Mouse (Mus musculus): Measurements from ENCODE around the gene Igf1r. TPM values are rescaled to one million over a fixed set of nuclear protein-coding genes. Genes with fewer than 3 reads are reported as not detected.

The Igf1r gene
- polyA plus RNA-seq, 1 experiment from 2014 or later = 9.5 TPM

- Histone ChIP-seq H3K9ac (ENCODE audit: low read depth, low read length) (no peak overlapping the region), H3K36me3 (ENCODE audit: control insufficient read depth, insufficient read depth, low read length) (no peaks in the 10 kb centered on the region), H3K27me3 (replicated peaks; ENCODE audit: control insufficient read depth, insufficient read depth, low read length) (no peaks in the 10 kb centered on the region), H3K4me2 (ENCODE audit: low read depth, low read length) (no peak overlapping the region), H3K27ac (ENCODE audit: low read length) (no peak overlapping the region), H3K4me1 (ENCODE audit: control insufficient read depth, insufficient read depth, low read length) (no peaks in the 10 kb centered on the region), H3K9me3 (ENCODE audit: control insufficient read depth, low read length) (peaks cover 4% of the 10 kb centered on the region; the same call in 1 of the 2 replicates), H3K4me3 (ENCODE audit: low read length) (no peak overlapping the region)
- no peak for ATAC-seq
- 57% methylated on average over 1 of the region's 1 CpGs for WGBS
Observed at GRCm38 (mm10) chr7:68250411-68250810, 297.8 kb downstream of the Igf1r start.

- H3K4me1 ChIP-seq (ENCODE audit: control insufficient read depth, insufficient read depth, low read length) = no peaks in the 10 kb centered on the region
- ATAC-seq = no peak
- no peaks in the 10 kb centered on the region for H3K36me3 ChIP-seq (ENCODE audit: control insufficient read depth, insufficient read depth, low read length)
Observed at GRCm38 (mm10) chr7:68250902-68251301, 298.3 kb downstream of the Igf1r start.

GRCm38 (mm10) chr7:68257767-68258166 is 305.1 kb downstream of the Igf1r start:
- WGBS = 41% methylated on average over 2 of the region's 2 CpGs
- ATAC-seq = no peak

More at GRCm38 (mm10) chr7:68250902-68251301, 298.3 kb downstream of the Igf1r start:
- no peak overlapping the region for H3K27ac ChIP-seq (ENCODE audit: low read length)
- no peak overlapping the region for H3K9ac ChIP-seq (ENCODE audit: low read depth, low read length)
- H3K4me3 ChIP-seq (ENCODE audit: low read length) = no peak overlapping the region
- no peaks in the 10 kb centered on the region for H3K27me3 ChIP-seq (replicated peaks; ENCODE audit: control insufficient read depth, insufficient read depth, low read length)
- WGBS = 82% methylated on average over 3 of the region's 3 CpGs
- no peak overlapping the region for H3K4me2 ChIP-seq (ENCODE audit: low read depth, low read length)
- H3K9me3 ChIP-seq (ENCODE audit: control insufficient read depth, low read length) = peaks cover 4% of the 10 kb centered on the region; the same call in 1 of the 2 replicates

GRCm38 (mm10) chr7:68258326-68259150 is 305.9 kb downstream of the Igf1r start:
- WGBS = 75% methylated on average over 17 of the region's 17 CpGs
- no peak for ATAC-seq
- no peaks in the 10 kb centered on the region for H3K36me3 ChIP-seq (ENCODE audit: control insufficient read depth, insufficient read depth, low read length)

More at GRCm38 (mm10) chr7:68257767-68258166, 305.1 kb downstream of the Igf1r start:
- Histone ChIP-seq H3K4me3 (ENCODE audit: low read length) (no peak overlapping the region), H3K9ac (ENCODE audit: low read depth, low read length) (no peak overlapping the region), H3K27ac (ENCODE audit: low read length) (no peak overlapping the region), H3K27me3 (replicated peaks; ENCODE audit: control insufficient read depth, insufficient read depth, low read length) (no peaks in the 10 kb centered on the region), H3K36me3 (ENCODE audit: control insufficient read depth, insufficient read depth, low read length) (no peaks in the 10 kb centered on the region), H3K4me2 (ENCODE audit: low read depth, low read length) (no peak overlapping the region), H3K4me1 (ENCODE audit: control insufficient read depth, insufficient read depth, low read length) (peaks cover 5% of the 10 kb centered on the region; the same call in 1 of the 2 replicates), H3K9me3 (ENCODE audit: control insufficient read depth, low read length) (no peaks in the 10 kb centered on the region)

GRCm38 (mm10) chr7:68259523-68260081 is 307.0 kb downstream of the Igf1r start:
- H3K4me3 ChIP-seq (ENCODE audit: low read length) = no peak overlapping the region
- no peak for ATAC-seq
- peaks cover 2% of the 10 kb centered on the region; the same call in 1 of the 2 replicates for H3K27me3 ChIP-seq (replicated peaks; ENCODE audit: control insufficient read depth, insufficient read depth, low read length)
- H3K9me3 ChIP-seq (ENCODE audit: control insufficient read depth, low read length) = no peaks in the 10 kb centered on the region
- H3K4me2 ChIP-seq (ENCODE audit: low read depth, low read length) = no peak overlapping the region
- peaks cover 8% of the 10 kb centered on the region; the same call in 1 of the 2 replicates for H3K4me1 ChIP-seq (ENCODE audit: control insufficient read depth, insufficient read depth, low read length)
- no peaks in the 10 kb centered on the region for H3K36me3 ChIP-seq (ENCODE audit: control insufficient read depth, insufficient read depth, low read length)
- H3K27ac ChIP-seq (ENCODE audit: low read length) = no peak overlapping the region
- WGBS = 57% methylated on average over 6 of the region's 6 CpGs
- H3K9ac ChIP-seq (ENCODE audit: low read depth, low read length) = no peak overlapping the region

More at GRCm38 (mm10) chr7:68258326-68259150, 305.9 kb downstream of the Igf1r start:
- H3K9ac ChIP-seq (ENCODE audit: low read depth, low read length) = no peak overlapping the region
- no peak overlapping the region for H3K4me2 ChIP-seq (ENCODE audit: low read depth, low read length)
- no peaks in the 10 kb centered on the region for H3K9me3 ChIP-seq (ENCODE audit: control insufficient read depth, low read length)
- H3K27me3 ChIP-seq (replicated peaks; ENCODE audit: control insufficient read depth, insufficient read depth, low read length) = no peaks in the 10 kb centered on the region
- H3K4me1 ChIP-seq (ENCODE audit: control insufficient read depth, insufficient read depth, low read length) = peaks cover 5% of the 10 kb centered on the region; the same call in 1 of the 2 replicates
- no peak overlapping the region for H3K4me3 ChIP-seq (ENCODE audit: low read length)
- no peak overlapping the region for H3K27ac ChIP-seq (ENCODE audit: low read length)

GRCm38 (mm10) chr7:68262612-68263200 is 310.1 kb downstream of the Igf1r start:
- ATAC-seq = no peak
- 42% methylated on average over 8 of the region's 8 CpGs for WGBS
- H3K9me3 ChIP-seq (ENCODE audit: control insufficient read depth, low read length) = no peaks in the 10 kb centered on the region
- no peak overlapping the region for H3K4me3 ChIP-seq (ENCODE audit: low read length)
- H3K36me3 ChIP-seq (ENCODE audit: control insufficient read depth, insufficient read depth, low read length) = no peaks in the 10 kb centered on the region
- no peak overlapping the region for H3K9ac ChIP-seq (ENCODE audit: low read depth, low read length)
- no peak overlapping the region for H3K27ac ChIP-seq (ENCODE audit: low read length)
- H3K27me3 ChIP-seq (replicated peaks; ENCODE audit: control insufficient read depth, insufficient read depth, low read length) = peaks cover 8% of the 10 kb centered on the region; the same call in 1 of the 2 replicates
- H3K4me2 ChIP-seq (ENCODE audit: low read depth, low read length) = no peak overlapping the region
- H3K4me1 ChIP-seq (ENCODE audit: control insufficient read depth, insufficient read depth, low read length) = peaks cover 8% of the 10 kb centered on the region

- no peak for ATAC-seq
Observed at GRCm38 (mm10) chr7:68263346-68264027, 310.9 kb downstream of the Igf1r start.

GRCm38 (mm10) chr7:68264028-68264453 is 311.4 kb downstream of the Igf1r start, which contains the start of gene Pgpep1l:
Pgpep1l (minus strand) TSS chr7:68264233.
- no peaks in the 10 kb centered on the region for H3K36me3 ChIP-seq (ENCODE audit: control insufficient read depth, insufficient read depth, low read length)
- no peak within 1 kb of the TSS for H3K27ac ChIP-seq (ENCODE audit: low read length)
- ATAC-seq = peak; percentile 72
- H3K9me3 ChIP-seq (ENCODE audit: control insufficient read depth, low read length) = no peaks in the 10 kb centered on the region
- H3K4me2 ChIP-seq (ENCODE audit: low read depth, low read length) = peak within 1 kb of the TSS; percentile 59
- peaks cover 8% of the 10 kb centered on the region; the same call in 1 of the 2 replicates for H3K27me3 ChIP-seq (replicated peaks; ENCODE audit: control insufficient read depth, insufficient read depth, low read length)
- H3K4me1 ChIP-seq (ENCODE audit: control insufficient read depth, insufficient read depth, low read length) = peaks cover 3% of the 10 kb centered on the region
- H3K4me3 ChIP-seq (ENCODE audit: low read length) = peak within 1 kb of the TSS; percentile 34
- no peak within 1 kb of the TSS for H3K9ac ChIP-seq (ENCODE audit: low read depth, low read length)
- 10% methylated on average over 25 of the region's 25 CpGs for WGBS

More at GRCm38 (mm10) chr7:68263346-68264027, 310.9 kb downstream of the Igf1r start:
- Histone ChIP-seq H3K27ac (ENCODE audit: low read length) (no peak overlapping the region), H3K27me3 (replicated peaks; ENCODE audit: control insufficient read depth, insufficient read depth, low read length) (peaks cover 8% of the 10 kb centered on the region; the same call in 1 of the 2 replicates), H3K4me3 (ENCODE audit: low read length) (peak overlapping the region; percentile 34), H3K4me1 (ENCODE audit: control insufficient read depth, insufficient read depth, low read length) (peaks cover 3% of the 10 kb centered on the region), H3K4me2 (ENCODE audit: low read depth, low read length) (peak overlapping the region; percentile 59), H3K9me3 (ENCODE audit: control insufficient read depth, low read length) (no peaks in the 10 kb centered on the region), H3K9ac (ENCODE audit: low read depth, low read length) (no peak overlapping the region), H3K36me3 (ENCODE audit: control insufficient read depth, insufficient read depth, low read length) (no peaks in the 10 kb centered on the region)
- 63% methylated on average over 8 of the region's 8 CpGs for WGBS
